Mouse (Mus musculus) liver, adult 2 months (tissue): ENCODE data around the gene Vmac.

Experiments
- CTCF ChIP-seq: fragments of 200-500 bp; IDR thresholded peaks from 2 replicates; pipeline ENCODE4 v1.5.1; 2011; ENCODE audit warnings: low read depth, low read length, control low read depth
- POLR2A ChIP-seq: fragments of 200-500 bp; IDR thresholded peaks from 2 replicates; pipeline ENCODE4 v1.6.1; 2011; ENCODE audit warnings: low read length, control low read depth; ENCODE audit not compliant: insufficient read depth; ENCODE audit errors: extremely low read depth

DNA sequence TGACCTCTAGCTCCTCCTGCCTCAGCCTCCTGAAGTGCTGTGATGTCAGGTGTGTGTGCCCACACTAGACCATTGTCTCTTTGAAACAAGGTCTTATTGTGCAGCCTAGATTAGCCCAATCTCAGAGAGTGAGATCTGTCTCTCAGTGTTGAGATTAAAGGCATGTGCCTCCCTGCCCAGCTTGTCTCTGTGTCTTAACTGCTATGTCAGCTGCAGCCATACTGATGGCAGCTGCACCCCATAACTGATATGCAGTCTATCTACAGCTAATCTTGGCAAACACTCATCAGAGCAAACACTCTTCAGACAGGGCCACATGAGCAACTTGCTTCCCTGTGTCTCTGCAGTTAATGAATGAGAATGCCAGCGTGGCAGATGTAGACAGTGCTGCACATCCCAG, 11.3 kb downstream of the Vmac start:
- TF ChIP-seq CTCF (no peak), POLR2A (no peak)
